Mouse (Mus musculus): ENCODE measurements around the gene Gm4969. TPM values are rescaled to one million over a fixed set of nuclear protein-coding genes. Genes with fewer than 3 reads are reported as not detected.

The Gm4969 gene
- polyA plus RNA-seq (2017; shearing (Covaris generic)) = not detected

GRCm38 (mm10) chr7:19118028-19118771, at the start of gene Gm4969:
Gene Gm4969 (minus strand): TSS chr7:19118368.

GRCm38 (mm10) chr7:19165656-19166423, 47.7 kb upstream of the Gm4969 start, which contains the start of gene Gipr:
Gene Gipr (minus strand): TSS chr7:19166127.

GRCm38 (mm10) chr7:19149626-19150025, 31.5 kb upstream of the Gm4969 start, which contains the start of gene Snrpd2:
Gene Snrpd2 (plus strand): TSS chr7:19149722.

GRCm38 (mm10) chr7:19148875-19149541, 30.8 kb upstream of the Gm4969 start, which contains the start of gene Qpctl:
Gene Qpctl (minus strand): TSS chr7:19149291.

GRCm38 (mm10) chr7:19119631-19120429, 1.7 kb upstream of the Gm4969 start, which contains the start of gene Fbxo46:
Gene Fbxo46 (plus strand): TSS chr7:19119859.

GRCm38 (mm10) chr7:19094471-19094825, 23.7 kb downstream of the Gm4969 start, which contains the start of gene Six5:
Gene Six5 (plus strand): TSS chr7:19094594.

GRCm38 (mm10) chr7:19083701-19084100, 34.5 kb downstream of the Gm4969 start, which contains the start of gene Dmpk:
Gene Dmpk (plus strand): TSS chr7:19083849.

GRCm38 (mm10) chr7:19075723-19076585, 42.2 kb downstream of the Gm4969 start, which contains the start of gene Dmwd:
Gene Dmwd (plus strand): TSS chr7:19076227.

GRCm38 (mm10) chr7:19054047-19054776, 64.0 kb downstream of the Gm4969 start, which contains the start of gene Rsph6a:
Gene Rsph6a (plus strand): TSS chr7:19054690.

Other genes with a start within 250 kb of the Gm4969 start
- gene Pglyrp1, start 247.0 kb downstream of the Gm4969 start, polyA plus RNA-seq (2017; shearing (Covaris generic)) = 62.9 TPM
- gene Ccdc61, start 208.0 kb downstream of the Gm4969 start, polyA plus RNA-seq (2017; shearing (Covaris generic)) = 17.8 TPM
- gene Nova2, start 192.5 kb downstream of the Gm4969 start, polyA plus RNA-seq (2017; shearing (Covaris generic)) = not detected
- gene Nanos2, start 131.0 kb downstream of the Gm4969 start, polyA plus RNA-seq (2017; shearing (Covaris generic)) = not detected
- gene Mypop, start 127.1 kb downstream of the Gm4969 start, polyA plus RNA-seq (2017; shearing (Covaris generic)) = 5.4 TPM
- gene Irf2bp1, start 114.3 kb downstream of the Gm4969 start, polyA plus RNA-seq (2017; shearing (Covaris generic)) = 32.4 TPM
- not detected for gene Foxa3, start 94.8 kb downstream of the Gm4969 start, polyA plus RNA-seq (2017; shearing (Covaris generic))
- gene Sympk, start 94.0 kb downstream of the Gm4969 start, polyA plus RNA-seq (2017; shearing (Covaris generic)) = 19.8 TPM
- not detected for gene Rsph6a, start 63.7 kb downstream of the Gm4969 start, polyA plus RNA-seq (2017; shearing (Covaris generic))
- gene Dmwd, start 42.1 kb downstream of the Gm4969 start, polyA plus RNA-seq (2017; shearing (Covaris generic)) = 0.61 TPM
- 0.69 TPM for gene Dmpk, start 34.5 kb downstream of the Gm4969 start, polyA plus RNA-seq (2017; shearing (Covaris generic))
- gene Six5, start 23.8 kb downstream of the Gm4969 start, polyA plus RNA-seq (2017; shearing (Covaris generic)) = 0.20 TPM
- gene Fbxo46, start 1.5 kb upstream of the Gm4969 start, polyA plus RNA-seq (2017; shearing (Covaris generic)) = 11.3 TPM
- 12.8 TPM for gene Qpctl, start 30.9 kb upstream of the Gm4969 start, polyA plus RNA-seq (2017; shearing (Covaris generic))
- 30.8 TPM for gene Snrpd2, start 31.4 kb upstream of the Gm4969 start, polyA plus RNA-seq (2017; shearing (Covaris generic))
- gene Gipr, start 47.8 kb upstream of the Gm4969 start, polyA plus RNA-seq (2017; shearing (Covaris generic)) = not detected
- 16.7 TPM for gene Eml2, start 58.1 kb upstream of the Gm4969 start, polyA plus RNA-seq (2017; shearing (Covaris generic))
- 0.12 TPM for gene Gpr4, start 94.2 kb upstream of the Gm4969 start, polyA plus RNA-seq (2017; shearing (Covaris generic))
- 95.5 TPM for gene Opa3, start 110.0 kb upstream of the Gm4969 start, polyA plus RNA-seq (2017; shearing (Covaris generic))
- gene Vasp, start 153.4 kb upstream of the Gm4969 start, polyA plus RNA-seq (2017; shearing (Covaris generic)) = 224 TPM
- 0.97 TPM for gene Ppm1n, start 161.7 kb upstream of the Gm4969 start, polyA plus RNA-seq (2017; shearing (Covaris generic))
- gene Rtn2, start 164.3 kb upstream of the Gm4969 start, polyA plus RNA-seq (2017; shearing (Covaris generic)) = 0.14 TPM
- gene Fosb, start 191.7 kb upstream of the Gm4969 start, polyA plus RNA-seq (2017; shearing (Covaris generic)) = 65.7 TPM
- 68.8 TPM for gene Ercc1, start 226.4 kb upstream of the Gm4969 start, polyA plus RNA-seq (2017; shearing (Covaris generic))
- gene Cd3eap, start 241.1 kb upstream of the Gm4969 start, polyA plus RNA-seq (2017; shearing (Covaris generic)) = 5.2 TPM
- gene Ppp1r13l, start 241.4 kb upstream of the Gm4969 start, polyA plus RNA-seq (2017; shearing (Covaris generic)) = 1.9 TPM